Mouse (Mus musculus): Measurements from ENCODE around the gene Zfp704.
A peak's percentile ranks its signal among the peaks of the same experiment; 100 is the strongest.

Gene Zfp704

DNA sequence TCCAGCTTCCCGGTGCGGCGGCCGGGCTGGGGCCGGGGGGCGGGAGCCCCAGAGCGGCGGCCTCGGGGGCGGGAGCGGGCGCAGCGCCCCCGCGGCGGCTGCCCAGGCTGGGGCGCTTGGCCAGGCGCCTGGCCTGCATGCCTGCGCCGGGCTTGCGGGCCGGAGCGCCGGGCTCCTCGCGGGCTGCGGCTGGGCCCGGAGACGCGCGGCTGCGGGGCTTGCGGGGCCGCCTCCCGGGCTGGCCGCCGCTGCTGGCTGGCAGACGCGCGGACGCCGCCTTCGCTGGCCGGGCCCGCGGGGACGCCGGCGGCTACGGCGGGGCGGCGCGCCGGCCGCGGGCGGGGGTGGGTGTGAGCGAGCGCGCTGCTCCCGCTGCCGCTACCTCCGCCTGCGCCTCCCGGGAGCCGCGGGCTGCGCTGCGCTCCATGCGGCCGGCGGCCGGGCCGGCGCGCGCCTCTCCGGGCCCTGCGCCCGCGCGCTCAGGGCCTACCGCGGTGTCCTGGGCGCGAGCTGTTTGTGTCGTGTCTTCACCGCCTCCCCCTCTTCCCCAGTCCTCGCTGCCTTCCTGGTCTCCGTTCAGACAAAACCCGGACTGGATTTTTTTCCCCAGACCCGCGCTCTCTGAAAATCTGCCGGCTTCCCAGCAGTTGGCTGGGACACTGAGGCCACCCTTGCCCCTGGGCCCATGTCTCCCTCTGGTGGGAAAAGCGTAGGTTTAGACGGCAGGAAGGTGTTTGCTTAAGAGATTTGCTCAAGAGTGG, at the start of gene Zfp704:
TSS of gene Zfp704 (minus strand) at position 505 of the 761 bp plus-strand sequence.
- DNase-seq (ENCODE audit: low spot score in 2 of 2) = peak; percentile 81

DNA sequence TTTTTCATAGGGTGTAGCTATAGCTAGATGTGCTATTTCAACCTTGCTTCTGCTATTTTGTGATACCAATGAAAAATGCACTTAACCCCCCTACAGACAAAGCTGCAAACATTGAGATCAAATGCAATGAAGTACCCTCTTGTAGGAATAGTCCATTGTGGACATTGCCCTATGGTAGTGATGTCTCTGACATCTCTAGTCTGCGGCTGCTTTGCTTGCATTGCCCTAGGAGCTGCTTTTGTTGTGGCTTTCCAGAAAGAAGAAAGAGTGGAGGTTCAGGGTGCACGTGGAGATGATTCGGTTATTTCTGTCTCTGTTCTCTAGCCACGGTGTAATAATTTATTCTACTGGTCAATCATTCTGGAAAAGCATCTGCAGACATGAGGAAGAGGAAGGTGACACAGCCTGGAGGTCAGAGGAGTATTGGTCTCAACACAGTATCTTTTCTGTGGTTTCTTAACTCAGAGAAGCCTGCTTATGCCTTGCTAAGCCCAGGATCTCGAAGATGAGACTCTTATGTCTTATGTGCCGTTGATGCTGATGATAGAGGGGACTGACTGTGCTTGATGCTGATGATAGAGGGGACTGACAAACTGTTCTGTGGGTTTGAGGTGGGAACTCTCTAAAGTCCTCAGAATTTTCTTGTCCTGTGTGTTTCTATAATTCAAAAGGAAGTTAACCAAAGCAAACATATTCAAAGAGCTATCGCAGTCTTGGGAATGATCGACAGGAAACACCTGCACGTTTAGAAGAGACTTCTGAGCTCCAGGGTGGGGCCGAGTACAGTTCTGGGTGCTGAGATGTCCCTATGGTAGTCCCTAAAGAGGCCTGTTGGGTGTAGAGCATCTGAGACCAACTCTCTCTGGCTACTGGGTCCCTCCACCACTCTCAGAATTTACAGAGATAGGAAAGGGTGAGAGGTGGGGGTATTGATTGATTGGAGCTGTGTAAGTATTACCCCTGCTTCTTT, 23.4 kb upstream of the Zfp704 start:
- no peak for DNase-seq (ENCODE audit: low spot score in 2 of 2)

DNA sequence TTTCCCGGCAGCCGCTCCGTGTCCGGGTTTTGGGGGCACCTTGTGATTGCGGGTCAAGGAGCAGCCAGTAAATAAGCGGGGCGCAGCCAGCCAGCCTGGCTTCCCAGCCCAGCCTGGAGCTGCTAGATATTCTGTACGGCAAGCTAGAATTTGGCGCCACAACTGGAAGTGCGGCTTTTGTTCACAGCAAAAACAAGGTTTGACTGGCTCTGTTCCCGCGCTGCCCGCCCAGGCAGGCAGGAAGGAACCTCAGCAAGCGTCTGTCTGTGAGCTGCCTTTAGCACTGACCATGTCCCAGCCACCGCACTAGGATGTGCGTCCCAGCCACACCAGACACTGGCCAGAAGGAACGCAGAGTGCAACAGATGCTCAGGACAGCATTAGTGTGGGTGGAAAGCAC, 20.1 kb upstream of the Zfp704 start:
- DNase-seq (ENCODE audit: low spot score in 2 of 2) = peak in 1 of 2 experiments; percentile 28

DNA sequence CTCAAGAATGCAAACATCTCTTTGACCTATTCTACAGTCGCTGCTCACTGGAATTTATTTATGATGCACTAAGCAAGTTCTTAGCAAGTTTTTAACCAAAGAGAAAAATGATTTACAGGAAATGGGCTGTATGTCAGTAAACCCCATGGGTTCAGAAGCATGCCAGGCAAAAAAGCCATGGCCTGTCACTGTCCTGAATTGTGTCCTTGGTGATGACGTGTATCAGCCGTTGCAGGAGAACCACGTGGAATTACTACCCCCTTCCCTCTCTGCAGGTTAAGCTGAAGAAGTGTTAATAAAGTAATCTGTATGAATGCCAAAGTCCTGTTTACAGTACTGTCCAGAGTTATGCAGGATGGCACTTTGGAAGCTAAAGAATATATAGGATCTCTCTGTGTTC, 18.2 kb upstream of the Zfp704 start:
- no peak for DNase-seq (ENCODE audit: low spot score in 2 of 2)

DNA sequence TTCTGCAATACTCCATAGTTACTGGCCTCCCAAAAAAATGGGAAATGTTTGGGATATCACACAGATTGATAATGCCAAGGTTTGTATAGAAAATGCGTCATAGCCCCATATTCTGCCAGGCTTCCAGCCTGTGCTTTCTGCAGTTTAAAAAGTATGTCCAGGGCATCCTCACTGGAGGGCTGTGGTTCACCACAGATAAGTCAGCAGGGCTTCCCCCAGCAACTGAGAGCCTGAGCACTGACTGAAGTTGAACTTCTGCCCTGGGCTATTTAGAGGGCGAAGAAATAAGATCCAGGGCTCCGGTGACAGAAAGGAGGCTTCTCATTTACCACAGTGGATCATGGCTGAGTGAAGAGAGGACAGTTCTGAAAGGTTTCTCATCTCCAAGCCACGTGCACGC, 16.3 kb upstream of the Zfp704 start:
- DNase-seq (ENCODE audit: low spot score in 2 of 2) = no peak

DNA sequence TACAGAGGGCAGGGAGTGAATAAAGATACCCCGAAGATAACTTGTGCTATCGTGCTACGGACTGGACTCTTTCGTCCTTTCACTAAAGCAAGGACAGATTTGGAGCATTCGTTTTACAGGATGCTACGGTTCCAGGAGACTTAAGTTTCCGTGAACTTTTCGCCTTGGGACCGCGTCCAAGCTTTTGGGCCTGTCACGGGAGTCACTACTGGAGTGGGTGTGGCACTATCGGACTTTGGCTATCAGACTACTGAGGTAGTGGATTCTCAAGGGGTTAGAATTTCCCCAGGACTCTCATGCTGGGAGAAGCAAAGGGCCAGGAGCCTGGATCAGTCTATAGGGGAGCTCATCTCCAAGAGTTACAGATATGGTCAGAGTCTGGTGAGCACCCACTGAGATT, 10.7 kb upstream of the Zfp704 start:
- DNase-seq (ENCODE audit: low spot score in 2 of 2) = no peak

DNA sequence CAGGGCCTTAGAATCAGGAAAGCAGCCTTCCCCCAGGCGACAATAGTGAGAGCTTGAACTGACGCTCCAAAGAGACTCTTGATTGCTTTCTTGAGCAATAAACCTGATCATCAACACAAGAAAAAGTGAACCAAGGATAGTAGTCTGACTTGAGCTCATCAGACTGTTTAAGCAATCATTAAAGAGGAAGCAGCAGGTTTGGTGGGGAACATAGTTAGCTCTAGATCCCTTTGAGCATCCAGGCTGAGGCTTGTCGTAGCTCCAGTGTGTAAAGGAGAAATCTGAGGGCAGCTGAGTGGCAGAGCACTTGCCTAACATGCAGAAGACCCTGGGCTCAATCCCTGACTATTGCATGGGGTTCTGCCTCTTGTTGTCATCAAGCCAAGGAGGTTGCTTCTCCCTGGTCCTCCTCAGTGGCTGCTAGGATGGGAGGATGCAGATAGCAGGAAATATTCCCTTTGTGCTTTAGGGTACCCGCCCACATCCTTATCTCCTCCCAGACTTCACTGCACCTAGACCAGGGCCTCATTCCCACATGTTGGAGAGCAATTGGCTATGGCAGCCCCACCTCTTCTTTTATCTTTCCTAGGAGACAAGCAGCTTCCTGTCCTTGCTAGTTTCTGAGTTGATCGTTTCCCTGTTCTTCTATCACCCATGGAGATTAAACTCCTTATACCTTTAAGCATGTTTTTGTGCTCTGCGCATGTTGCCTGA, 9.8 kb upstream of the Zfp704 start:
- DNase-seq (ENCODE audit: low spot score in 2 of 2) = no peak

DNA sequence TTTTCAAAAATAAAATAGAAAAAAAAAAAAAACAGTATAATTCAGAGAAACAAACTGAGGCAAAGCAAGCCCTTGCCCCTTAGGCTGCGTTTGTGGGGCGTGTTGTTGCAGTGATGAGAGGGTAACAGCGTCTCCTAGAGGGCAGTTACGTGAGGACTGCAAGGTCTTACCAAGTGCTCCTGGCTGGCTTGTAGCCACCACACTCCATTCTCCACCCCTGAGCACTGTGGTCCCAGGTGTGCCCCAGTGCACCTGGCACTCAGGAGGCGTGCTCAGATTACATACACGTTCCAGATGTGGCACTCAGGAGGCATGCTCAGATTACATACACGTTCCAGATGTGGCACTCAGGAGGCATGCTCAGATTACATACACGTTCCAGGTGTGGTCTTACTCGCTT, 7.2 kb upstream of the Zfp704 start:
- no peak for DNase-seq (ENCODE audit: low spot score in 2 of 2)

DNA sequence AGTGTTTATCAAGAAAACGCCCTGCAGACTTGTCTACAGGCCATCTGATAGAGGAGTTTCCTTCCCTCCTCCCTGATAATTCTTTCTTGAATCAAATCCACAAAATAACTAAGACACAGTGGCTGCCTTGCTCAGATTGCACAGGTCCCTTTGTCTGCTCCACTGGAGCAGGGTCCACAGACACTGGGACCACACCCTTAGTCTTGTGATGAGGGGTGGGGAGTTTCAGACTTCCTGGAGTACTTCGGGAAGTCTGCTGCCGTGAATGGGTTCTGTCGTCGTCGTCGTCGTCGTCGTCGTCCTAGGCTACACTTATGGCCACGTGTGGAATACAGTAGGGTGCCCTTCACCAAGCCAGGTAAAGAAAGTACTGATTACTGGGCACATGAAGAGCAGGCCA, 4.8 kb upstream of the Zfp704 start:
- no peak for DNase-seq (ENCODE audit: low spot score in 2 of 2)

DNA sequence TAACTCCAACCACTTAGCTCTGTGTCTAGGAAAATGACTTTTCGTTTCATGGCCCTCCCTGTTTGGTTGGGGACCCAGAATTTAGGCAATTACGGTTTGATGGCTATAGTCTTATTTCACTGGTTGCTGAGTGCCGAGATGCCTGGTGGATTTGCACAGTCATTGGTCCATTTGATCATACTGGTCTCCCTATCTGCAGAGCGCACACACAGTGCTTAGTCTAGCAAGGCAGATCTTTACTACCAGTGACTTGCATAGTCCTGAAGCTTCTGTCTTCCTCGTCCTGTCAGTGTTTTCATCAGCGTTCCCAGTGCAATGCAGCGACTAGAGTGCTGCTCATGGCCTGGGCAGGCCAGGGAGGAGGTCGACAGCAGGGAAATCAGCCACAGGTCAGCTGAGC, 4.1 kb upstream of the Zfp704 start:
- DNase-seq (ENCODE audit: low spot score in 2 of 2) = no peak

DNA sequence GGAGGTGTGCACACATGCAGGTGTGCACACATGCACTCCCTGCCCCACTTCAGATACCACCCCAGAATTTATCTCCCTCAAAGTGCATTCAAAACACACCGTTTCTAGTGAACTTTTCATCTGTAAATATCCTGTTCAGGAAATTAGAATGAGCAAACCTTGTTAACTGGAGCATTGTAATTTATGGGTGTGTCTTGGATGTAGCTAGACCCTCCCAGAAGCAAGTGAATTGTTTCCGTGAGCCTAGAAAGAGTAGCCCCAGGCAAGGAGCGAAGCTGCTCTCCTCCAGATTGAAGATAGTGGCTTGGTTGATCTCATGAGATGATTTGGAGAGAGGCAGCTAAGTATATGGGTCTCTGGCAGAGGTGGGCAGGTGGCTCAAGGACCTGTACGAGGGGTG, 1.3 kb upstream of the Zfp704 start:
- DNase-seq (ENCODE audit: low spot score in 2 of 2) = no peak

DNA sequence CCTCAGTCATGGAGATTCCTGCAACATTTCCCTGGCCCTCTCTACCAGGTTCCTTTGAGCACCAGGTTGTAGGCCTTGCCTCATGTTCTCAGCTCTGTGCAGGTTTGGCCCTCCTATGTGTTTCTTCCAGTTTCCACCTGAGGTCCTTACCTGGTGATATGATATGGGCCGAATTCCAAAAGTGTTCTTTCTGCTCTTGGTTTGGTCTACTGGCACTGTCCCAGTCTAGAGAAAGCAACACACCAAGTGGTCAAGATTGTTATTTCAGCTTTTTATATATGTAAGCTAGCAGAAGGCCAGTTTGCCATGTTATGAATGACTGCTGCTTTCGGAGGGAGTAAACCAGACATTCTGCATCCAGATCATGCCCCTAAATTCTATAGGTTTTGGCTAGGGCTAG, 541 bp upstream of the Zfp704 start:
- no peak for DNase-seq (ENCODE audit: low spot score in 2 of 2)

DNA sequence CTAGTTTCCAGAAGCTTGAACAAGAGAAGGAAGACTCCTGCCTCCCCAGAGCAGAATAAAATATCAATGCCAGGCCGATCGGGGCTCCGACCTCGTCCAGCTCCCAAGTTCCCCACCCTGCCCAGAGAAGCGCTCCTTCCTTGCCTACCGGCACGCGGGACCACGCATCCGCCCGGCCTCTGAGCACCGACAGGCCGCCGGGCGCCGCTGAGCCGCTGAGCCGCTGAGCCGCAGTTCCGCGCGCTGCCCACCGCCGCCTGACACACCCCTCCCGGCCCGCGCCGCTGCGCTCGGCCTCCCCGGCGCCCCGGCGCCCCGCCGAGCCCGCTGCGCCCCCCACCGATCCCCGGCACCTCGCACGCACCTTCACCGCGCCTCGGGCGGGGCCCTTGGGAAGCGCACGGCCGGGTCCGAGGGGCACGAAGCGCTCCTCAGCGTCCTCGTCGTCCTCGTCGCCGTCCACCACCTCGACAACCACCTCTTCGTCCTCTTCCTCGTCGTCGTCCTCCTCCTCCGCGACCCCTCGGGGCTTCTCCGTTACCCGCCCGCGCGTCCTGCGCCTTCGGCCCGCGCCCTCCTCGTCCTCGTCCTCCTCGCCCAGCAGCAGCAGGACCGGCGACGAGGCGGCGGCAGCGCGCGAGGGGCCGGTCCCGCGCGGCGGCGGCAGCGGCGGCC, 842 bp downstream of the Zfp704 start:
- peak in 1 of 2 experiments; percentile 65 for DNase-seq (ENCODE audit: low spot score in 2 of 2)

DNA sequence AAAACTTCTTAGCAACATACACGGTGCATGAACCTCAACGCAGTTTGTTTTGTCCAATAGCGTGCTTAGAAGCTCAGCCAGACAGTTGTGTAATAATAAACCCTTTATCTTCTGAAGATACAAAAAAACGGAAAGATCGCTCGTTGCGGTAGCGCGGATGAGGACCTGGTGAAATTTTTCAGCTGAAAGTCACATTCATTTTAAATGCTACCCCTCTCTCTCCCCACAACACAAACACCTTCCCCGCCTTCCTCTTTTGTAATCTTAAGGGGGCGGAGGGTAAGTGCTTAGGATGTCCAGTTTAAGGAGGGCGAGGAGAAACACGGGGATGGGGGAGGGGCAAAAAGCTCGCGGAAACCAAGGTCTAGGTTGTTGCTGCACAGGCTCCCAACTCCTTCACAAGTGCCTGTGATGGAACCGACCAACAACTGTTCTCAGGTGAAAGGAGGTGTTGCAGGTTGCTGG, 1.4 kb downstream of the Zfp704 start:
- DNase-seq (ENCODE audit: low spot score in 2 of 2) = no peak

DNA sequence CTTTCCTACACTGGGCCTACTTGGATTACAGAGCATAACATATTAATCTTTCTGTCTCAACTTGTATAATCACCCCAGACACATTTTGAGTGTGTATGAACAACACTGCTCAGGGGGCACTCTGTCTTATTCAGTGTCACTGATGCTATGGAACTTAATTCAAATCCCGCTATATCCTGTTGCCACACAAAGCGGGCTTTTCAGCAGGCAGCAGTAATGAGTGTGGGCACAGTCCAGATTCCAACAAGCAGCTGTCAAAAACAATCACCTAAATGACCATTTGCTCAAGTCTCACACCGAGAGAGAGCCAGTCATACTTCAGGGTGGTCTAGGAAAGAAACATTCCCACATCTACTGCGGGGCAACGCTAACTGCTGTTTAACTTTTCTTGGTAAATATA, 2.2 kb downstream of the Zfp704 start:
- DNase-seq (ENCODE audit: low spot score in 2 of 2) = no peak

DNA sequence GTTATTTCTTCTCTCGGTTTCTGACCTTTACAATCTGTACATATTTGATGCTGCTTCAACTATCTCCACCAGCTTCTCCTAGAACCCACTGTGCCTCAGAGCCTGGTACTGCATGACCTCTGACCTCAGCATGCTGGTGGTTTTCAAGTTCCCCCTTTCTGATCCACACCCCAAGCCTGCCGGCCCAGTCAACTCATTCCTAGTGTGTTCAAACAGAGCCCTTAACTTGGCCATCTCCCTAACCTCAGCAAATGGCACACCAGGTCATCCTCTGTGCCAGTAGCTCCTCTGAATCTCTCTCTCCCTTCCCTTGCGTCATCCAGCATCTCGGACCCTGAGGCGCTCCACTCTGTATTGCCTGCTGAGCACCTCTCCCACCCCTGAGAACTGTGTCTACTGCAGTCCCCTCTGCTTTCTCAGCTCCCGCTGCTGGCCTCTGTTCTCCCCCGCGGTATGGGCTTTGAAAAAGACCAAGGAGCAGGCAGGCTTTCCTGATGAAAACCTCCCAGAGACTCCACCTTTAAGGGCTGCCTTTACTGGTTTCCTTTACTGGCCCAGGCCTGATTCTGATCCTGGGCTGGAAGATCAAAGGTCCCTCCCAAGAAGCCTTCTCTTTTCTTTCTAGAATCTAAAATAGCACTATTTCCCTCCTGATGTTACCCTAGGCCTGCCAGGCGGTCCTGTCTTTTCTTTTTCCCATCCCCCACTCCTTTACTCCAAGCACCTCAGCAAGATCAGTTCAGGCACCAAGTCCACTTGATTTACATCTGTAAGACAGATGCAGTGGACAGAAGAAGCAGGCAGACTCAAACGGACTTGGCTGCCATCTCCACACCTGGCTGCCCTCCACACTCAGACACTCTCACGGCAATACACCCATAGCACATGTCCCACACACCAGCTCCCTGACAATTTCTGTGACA, 3.8 kb downstream of the Zfp704 start:
- no peak for DNase-seq (ENCODE audit: low spot score in 2 of 2)

DNA sequence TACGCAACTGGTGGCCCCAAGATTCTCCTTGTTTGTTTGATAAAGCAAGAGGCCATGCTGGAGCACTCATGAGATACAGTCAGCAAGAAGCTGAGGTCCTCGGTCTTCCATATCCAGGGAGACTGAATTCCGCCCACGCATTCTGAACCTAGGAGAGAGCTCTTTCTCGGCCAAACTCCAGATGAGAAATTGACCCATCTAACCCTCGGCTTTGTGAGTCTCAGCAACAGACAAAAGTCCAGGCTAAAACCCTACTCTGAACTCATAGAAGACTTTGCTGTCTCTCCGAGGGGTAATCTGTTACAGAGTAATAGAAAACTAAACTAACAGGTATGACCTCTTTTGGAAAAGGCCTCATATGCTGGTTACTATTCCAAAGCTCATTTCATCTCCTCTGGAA, 4.9 kb downstream of the Zfp704 start:
- DNase-seq (ENCODE audit: low spot score in 2 of 2) = no peak

DNA sequence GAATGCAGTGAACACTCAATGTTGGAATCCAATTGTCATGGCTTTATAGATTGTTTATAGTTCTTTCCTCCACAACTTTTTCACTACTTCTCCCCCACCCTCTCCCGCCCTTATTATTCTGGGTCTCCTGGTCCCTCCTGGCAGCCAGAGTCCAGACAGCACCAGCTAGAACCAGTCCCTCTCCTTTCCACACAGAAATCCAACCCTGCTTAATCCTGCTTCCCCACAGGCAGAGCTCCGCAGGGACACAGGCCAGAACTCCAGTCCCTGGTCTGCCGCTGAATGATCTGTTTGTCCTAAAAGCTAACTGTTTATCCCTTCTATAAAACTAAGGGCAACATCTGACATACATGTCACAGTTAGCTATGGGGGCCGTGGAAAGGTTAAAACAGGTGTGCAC, 6.0 kb downstream of the Zfp704 start:
- DNase-seq (ENCODE audit: low spot score in 2 of 2) = no peak

DNA sequence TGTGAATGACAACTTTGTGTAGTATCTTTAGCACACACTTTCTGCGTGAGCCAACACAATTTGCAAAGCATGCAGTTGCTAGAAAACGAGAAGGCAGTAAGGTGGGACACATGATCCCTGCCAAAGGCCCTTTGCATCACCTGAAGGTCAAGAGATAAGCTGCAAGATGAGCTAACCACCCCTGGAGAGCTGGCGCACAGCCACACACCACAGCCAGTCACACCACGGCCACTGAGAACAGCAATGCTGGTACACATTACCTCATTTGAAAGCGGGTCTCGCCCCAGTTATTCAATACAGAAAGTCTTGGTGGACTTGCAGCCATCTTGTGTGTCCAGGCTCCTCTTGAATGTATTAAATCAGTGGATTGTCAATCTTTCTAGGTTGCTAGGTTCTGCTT, 9.3 kb downstream of the Zfp704 start:
- DNase-seq (ENCODE audit: low spot score in 2 of 2) = no peak

DNA sequence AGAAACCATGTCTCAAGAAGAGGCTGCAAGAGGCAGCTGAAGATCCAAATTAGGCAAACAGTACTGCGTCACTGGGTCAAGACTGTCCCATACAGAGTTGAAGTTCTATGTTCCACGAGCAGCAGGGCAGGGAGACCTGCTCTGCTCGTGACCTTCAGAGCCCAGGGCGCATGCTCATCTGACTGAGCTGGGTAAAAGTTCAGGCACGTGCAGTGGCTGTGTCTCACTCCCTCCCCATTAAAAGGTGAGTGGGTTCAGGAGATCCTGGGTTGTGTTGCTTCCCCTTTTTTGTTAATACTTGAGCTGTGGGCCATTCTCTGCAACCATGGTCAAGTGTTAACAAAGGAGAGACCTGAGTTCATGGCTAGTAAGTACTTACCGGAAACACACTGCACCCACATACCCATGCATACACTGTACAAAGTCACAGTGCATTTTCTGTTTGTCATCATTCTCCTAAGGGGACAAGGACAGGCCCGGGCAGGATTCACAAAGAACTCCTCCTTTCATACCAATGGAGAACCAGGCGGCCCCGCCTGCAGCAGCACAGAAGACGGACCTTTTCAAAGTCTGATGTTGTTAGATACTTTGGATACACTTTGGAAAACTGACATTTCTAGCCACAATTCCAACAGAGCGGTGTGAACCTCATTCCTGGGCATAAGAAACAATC, 10.0 kb downstream of the Zfp704 start:
- DNase-seq (ENCODE audit: low spot score in 2 of 2) = no peak

Measured in urinary bladder, adult 18-20 months (tissue).